Mouse (Mus musculus) spleen, postnatal 0 days (tissue): ENCODE data around the gene 4930535I16Rik. TPM values are rescaled to one million over a fixed set of nuclear protein-coding genes. Genes with fewer than 3 reads are reported as not detected.

Experiments used
- polyA plus RNA-seq: library from polyadenylated mRNA; unstranded; fragments of >200 nt; fragmentation: Nextera tagmentation; extraction: Ambion mirVana; gene quantifications from 2 replicates; pipeline ENCODE4 v1.2.1, GENCODE M21; 2015

4930535I16Rik gene
- not detected in 2 replicates for polyA plus RNA-seq

DNA sequence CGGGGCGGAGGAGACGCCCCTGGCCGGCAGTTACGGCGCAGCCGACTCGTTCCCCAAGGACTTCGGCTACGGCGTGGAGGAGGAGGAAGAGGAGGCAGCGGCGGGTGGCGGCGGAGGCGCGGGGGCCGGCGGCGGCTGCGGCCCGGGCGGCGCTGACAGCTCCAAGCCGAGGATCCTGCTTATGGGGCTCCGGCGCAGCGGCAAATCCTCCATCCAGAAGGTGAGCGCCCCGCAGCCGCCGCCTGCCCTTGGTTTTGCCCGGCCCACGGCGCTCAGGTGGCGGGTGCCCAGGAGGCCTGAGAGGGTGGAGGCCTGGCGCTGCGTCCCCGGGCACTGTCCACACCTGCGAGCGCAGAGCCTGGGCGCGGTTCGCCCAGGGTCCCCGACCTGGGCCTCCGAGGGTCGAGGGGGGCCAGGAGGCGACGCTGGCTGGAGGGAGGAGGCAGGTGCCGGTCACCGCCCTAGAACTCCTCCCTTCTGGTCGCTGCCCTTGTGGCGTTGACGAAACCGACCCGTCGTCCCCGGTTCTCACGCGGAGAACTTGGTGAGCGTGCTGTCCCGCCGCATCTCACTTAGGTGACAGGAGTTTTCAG is at the start of gene 4930535I16Rik:
4930535I16Rik (minus strand) TSS at position 475 of the 593 bp plus-strand sequence.

GRCm38 (mm10) chr4:123916748-123917547 is 874 bp downstream of the 4930535I16Rik start, which contains the start of gene Rragc:
Gene Rragc (plus strand): TSS chr4:123917446.

GRCm38 (mm10) chr4:123904333-123905125 is 13.3 kb downstream of the 4930535I16Rik start, which contains the start of gene Mycbp:
Gene Mycbp (plus strand): TSS chr4:123904832.

Other genes with a start within 250 kb of the 4930535I16Rik start
- 29.1 and 31.1 TPM in 2 replicates for gene Macf1, start 233.7 kb downstream of the 4930535I16Rik start, polyA plus RNA-seq
- 187 and 188 TPM in 2 replicates for gene Ndufs5, start 199.8 kb downstream of the 4930535I16Rik start, polyA plus RNA-seq
- gene Akirin1, start 167.7 kb downstream of the 4930535I16Rik start, polyA plus RNA-seq, result 25.6 and 30.4 TPM in 2 replicates
- 0.29 and 0.47 TPM in 2 replicates for gene Rhbdl2, start 130.1 kb downstream of the 4930535I16Rik start, polyA plus RNA-seq
- gene 4933427I04Rik, start 58.3 kb downstream of the 4930535I16Rik start, polyA plus RNA-seq, result 0.05 and 0.13 TPM in 2 replicates
- 56.2 and 69.0 TPM in 2 replicates for gene Mycbp, start 13.2 kb downstream of the 4930535I16Rik start, polyA plus RNA-seq
- 23.3 and 27.1 TPM in 2 replicates for gene Rragc, start 576 bp downstream of the 4930535I16Rik start, polyA plus RNA-seq